Mouse (Mus musculus) lung, embryonic 15.5 days (tissue): ENCODE results near the gene Cacna1c. TPM values are rescaled to one million over a fixed set of nuclear protein-coding genes. Genes with fewer than 3 reads are reported as not detected.
A peak's percentile ranks its signal among the peaks of the same experiment; 100 is the strongest.

Experiments used
- ATAC-seq: fragments of 200-750 bp; cut with Nextera tagmentation; 2 replicates; pipeline ENCODE4 v1.8.0; 2017; ENCODE audit warnings: moderate number of reproducible peaks, borderline replicate concordance; ENCODE audit not compliant: low FRiP score, low TSS enrichment; ENCODE audit errors: extremely low read depth
- H3K27ac ChIP-seq: fragments of 300-500 bp; sonication (generic); 2 replicates; pipeline ENCODE4 v1.5.1; 2015; ENCODE audit warnings: moderate library complexity, mild to moderate bottlenecking, inconsistent platforms
- H3K27me3 ChIP-seq: fragments of 300-500 bp; sonication (generic); 2 replicates; pipeline ENCODE4 v1.6.1; 2015; ENCODE audit warnings: inconsistent platforms
- H3K36me3 ChIP-seq: fragments of 300-500 bp; sonication (generic); 2 replicates; pipeline ENCODE4 v1.6.1; 2015; ENCODE audit warnings: inconsistent platforms
- H3K4me1 ChIP-seq: fragments of 300-500 bp; sonication (generic); 2 replicates; pipeline ENCODE4 v1.6.1; 2015; ENCODE audit warnings: inconsistent platforms
- H3K4me2 ChIP-seq: fragments of 300-500 bp; sonication (generic); 2 replicates; pipeline ENCODE4 v1.6.1; 2015; ENCODE audit warnings: inconsistent platforms, mild to moderate bottlenecking, moderate library complexity
- H3K4me3 ChIP-seq: fragments of 300-500 bp; sonication (generic); 2 replicates; pipeline ENCODE4 v1.5.1; 2015; ENCODE audit warnings: mild to moderate bottlenecking, inconsistent platforms
- H3K9ac ChIP-seq: fragments of 300-500 bp; sonication (generic); 2 replicates; pipeline ENCODE4 v1.6.1; 2015; ENCODE audit warnings: inconsistent platforms
- H3K9me3 ChIP-seq: fragments of 300-500 bp; sonication (generic); 2 replicates; pipeline ENCODE4 v1.6.1; 2016; ENCODE audit warnings: inconsistent platforms
- WGBS: fragments of 180-500 bp; shearing (Covaris S2); methylation state at CpG from one replicate; pipeline ENCODE4 v1.1.7; 2015; 5-methylcytosine and 5-hydroxymethylcytosine counted together
- polyA plus RNA-seq: library from polyadenylated mRNA; unstranded; fragments of >200 nt; fragmentation: Nextera tagmentation; extraction: Ambion mirVana; gene quantifications from 2 replicates; pipeline ENCODE4 v1.2.1, GENCODE M21; 2015

Gene Cacna1c
- polyA plus RNA-seq, 1 experiment from 2014 or later = 8.4 TPM

GRCm38 (mm10) chr6:118626246-118626645 lies 570.0 kb downstream of the Cacna1c start:
- Histone ChIP-seq H3K4me2 (no peak overlapping the region), H3K27ac (no peak overlapping the region), H3K9me3 (no peaks in the 10 kb centered on the region), H3K4me1 (no peaks in the 10 kb centered on the region), H3K27me3 (no peaks in the 10 kb centered on the region), H3K9ac (no peak overlapping the region), H3K4me3 (no peak overlapping the region), H3K36me3 (no peaks in the 10 kb centered on the region)
- WGBS = 56% methylated on average over 4 of the region's 4 CpGs
- ATAC-seq = no peak

- H3K4me3 ChIP-seq = no peak overlapping the region
- no peaks in the 10 kb centered on the region for H3K27me3 ChIP-seq
- H3K27ac ChIP-seq = no peak overlapping the region
- H3K4me2 ChIP-seq = no peak overlapping the region
- WGBS = 89% methylated on average over 3 of the region's 3 CpGs
- no peaks in the 10 kb centered on the region for H3K9me3 ChIP-seq
- no peak overlapping the region for H3K9ac ChIP-seq
- ATAC-seq = no peak
- no peaks in the 10 kb centered on the region for H3K4me1 ChIP-seq
- no peaks in the 10 kb centered on the region for H3K36me3 ChIP-seq
Observed at GRCm38 (mm10) chr6:118623609-118624008, 572.6 kb downstream of the Cacna1c start.

GRCm38 (mm10) chr6:118621866-118622265 lies 574.4 kb downstream of the Cacna1c start:
- Histone ChIP-seq H3K9ac (no peak overlapping the region), H3K27ac (no peak overlapping the region), H3K4me1 (no peaks in the 10 kb centered on the region), H3K27me3 (no peaks in the 10 kb centered on the region), H3K9me3 (no peaks in the 10 kb centered on the region), H3K4me3 (no peak overlapping the region), H3K4me2 (no peak overlapping the region), H3K36me3 (no peaks in the 10 kb centered on the region)
- 53% methylated on average over 7 of the region's 7 CpGs for WGBS
- ATAC-seq = no peak

DNA sequence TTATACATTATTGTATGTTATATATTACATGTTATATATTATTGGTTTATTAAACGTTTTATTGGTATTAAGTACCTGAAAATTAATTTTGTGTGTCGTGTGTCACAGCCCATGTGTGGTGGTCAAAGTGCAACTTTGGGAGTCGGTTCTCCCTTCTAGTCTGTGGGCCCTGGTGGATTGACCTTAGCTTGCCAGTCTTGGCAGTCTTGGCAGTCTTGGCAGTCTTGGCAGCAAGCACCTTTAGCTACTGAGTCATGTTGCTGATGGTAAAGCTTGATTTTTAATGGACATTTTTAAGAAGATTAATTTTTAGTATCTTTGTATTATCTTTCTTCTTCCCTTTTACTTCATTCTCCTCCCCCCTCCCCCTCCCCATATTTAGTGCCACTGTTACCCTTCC lies 574.8 kb downstream of the Cacna1c start:
- Histone ChIP-seq H3K36me3 (no peaks in the 10 kb centered on the region), H3K9ac (no peak overlapping the region), H3K27me3 (no peaks in the 10 kb centered on the region), H3K4me2 (no peak overlapping the region), H3K9me3 (no peaks in the 10 kb centered on the region), H3K27ac (no peak overlapping the region), H3K4me3 (no peak overlapping the region), H3K4me1 (no peaks in the 10 kb centered on the region)
- ATAC-seq = no peak
- 88% methylated on average over 3 of the region's 3 CpGs for WGBS

- H3K9me3 ChIP-seq = no peaks in the 10 kb centered on the region
- no peak overlapping the region for H3K27ac ChIP-seq
- no peak overlapping the region for H3K4me3 ChIP-seq
- no peaks in the 10 kb centered on the region for H3K36me3 ChIP-seq
- ATAC-seq = no peak
- no peaks in the 10 kb centered on the region for H3K27me3 ChIP-seq
- no peaks in the 10 kb centered on the region for H3K4me1 ChIP-seq
- H3K4me2 ChIP-seq = no peak overlapping the region
- WGBS = 77% methylated on average over 6 of the region's 6 CpGs
- H3K9ac ChIP-seq = no peak overlapping the region
Observed at GRCm38 (mm10) chr6:118608906-118609305, 587.3 kb downstream of the Cacna1c start.

GRCm38 (mm10) chr6:118605974-118606373 lies 590.2 kb downstream of the Cacna1c start:
- Histone ChIP-seq H3K4me1 (no peaks in the 10 kb centered on the region), H3K9ac (no peak overlapping the region), H3K4me3 (no peak overlapping the region), H3K27me3 (no peaks in the 10 kb centered on the region), H3K4me2 (no peak overlapping the region), H3K36me3 (no peaks in the 10 kb centered on the region), H3K27ac (no peak overlapping the region), H3K9me3 (no peaks in the 10 kb centered on the region)
- ATAC-seq = no peak
- WGBS = 64% methylated on average over 7 of the region's 7 CpGs

DNA sequence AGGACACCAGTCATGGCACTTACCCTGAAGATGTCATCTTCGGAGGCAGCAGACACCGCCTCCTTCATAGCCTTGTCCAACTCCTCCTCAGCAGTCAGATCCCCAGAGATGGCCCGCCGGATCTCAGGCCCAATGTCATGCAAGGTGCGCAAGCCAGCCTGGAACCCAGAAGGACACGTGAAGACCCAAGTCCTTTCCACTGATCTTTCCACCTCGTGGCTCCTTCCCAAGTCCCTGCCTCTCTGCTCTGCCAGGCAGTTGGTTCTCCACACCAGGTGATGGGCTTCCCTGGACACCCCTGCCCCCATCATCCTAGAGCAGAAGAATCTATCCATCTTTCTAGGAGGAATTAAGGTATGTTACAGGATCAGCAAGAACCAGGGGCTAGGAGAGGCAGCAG lies 592.4 kb downstream of the Cacna1c start:
- H3K36me3 ChIP-seq = no peaks in the 10 kb centered on the region
- no peak overlapping the region for H3K27ac ChIP-seq
- H3K4me2 ChIP-seq = no peak overlapping the region
- H3K4me3 ChIP-seq = no peak overlapping the region
- ATAC-seq = no peak
- no peaks in the 10 kb centered on the region for H3K27me3 ChIP-seq
- no peaks in the 10 kb centered on the region for H3K4me1 ChIP-seq
- no peaks in the 10 kb centered on the region for H3K9me3 ChIP-seq
- H3K9ac ChIP-seq = no peak overlapping the region
- WGBS = 91% methylated on average over 7 of the region's 7 CpGs

DNA sequence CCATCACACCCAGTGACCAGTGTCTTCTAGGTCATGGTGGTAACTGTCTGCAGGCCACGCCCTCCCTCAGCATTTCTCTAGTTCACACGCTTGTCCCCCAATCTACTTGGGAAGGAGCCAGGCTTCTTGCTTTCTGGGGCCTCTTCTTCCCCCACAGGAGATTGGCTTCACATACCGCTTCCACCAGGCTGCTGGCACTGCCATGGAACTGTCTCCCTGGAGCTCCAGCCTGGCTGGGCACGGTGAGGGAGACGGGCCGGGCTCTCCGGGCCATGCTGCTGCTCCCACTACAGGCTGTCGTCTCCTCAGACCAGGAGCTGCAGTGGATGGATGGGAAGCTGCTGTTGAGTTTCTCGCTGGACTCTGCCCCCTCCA lies 600.5 kb downstream of the Cacna1c start:
- ATAC-seq = no peak
- Histone ChIP-seq H3K36me3 (0 out of 2 replicates have a peak, but pooled peaks cover 6% of the 10 kb centered on the region), H3K9me3 (no peaks in the 10 kb centered on the region), H3K27me3 (no peaks in the 10 kb centered on the region), H3K4me1 (no peaks in the 10 kb centered on the region), H3K4me2 (no peak overlapping the region), H3K9ac (no peak overlapping the region), H3K27ac (no peak overlapping the region), H3K4me3 (no peak overlapping the region)
- WGBS = 69% methylated on average over 9 of the region's 9 CpGs

DNA sequence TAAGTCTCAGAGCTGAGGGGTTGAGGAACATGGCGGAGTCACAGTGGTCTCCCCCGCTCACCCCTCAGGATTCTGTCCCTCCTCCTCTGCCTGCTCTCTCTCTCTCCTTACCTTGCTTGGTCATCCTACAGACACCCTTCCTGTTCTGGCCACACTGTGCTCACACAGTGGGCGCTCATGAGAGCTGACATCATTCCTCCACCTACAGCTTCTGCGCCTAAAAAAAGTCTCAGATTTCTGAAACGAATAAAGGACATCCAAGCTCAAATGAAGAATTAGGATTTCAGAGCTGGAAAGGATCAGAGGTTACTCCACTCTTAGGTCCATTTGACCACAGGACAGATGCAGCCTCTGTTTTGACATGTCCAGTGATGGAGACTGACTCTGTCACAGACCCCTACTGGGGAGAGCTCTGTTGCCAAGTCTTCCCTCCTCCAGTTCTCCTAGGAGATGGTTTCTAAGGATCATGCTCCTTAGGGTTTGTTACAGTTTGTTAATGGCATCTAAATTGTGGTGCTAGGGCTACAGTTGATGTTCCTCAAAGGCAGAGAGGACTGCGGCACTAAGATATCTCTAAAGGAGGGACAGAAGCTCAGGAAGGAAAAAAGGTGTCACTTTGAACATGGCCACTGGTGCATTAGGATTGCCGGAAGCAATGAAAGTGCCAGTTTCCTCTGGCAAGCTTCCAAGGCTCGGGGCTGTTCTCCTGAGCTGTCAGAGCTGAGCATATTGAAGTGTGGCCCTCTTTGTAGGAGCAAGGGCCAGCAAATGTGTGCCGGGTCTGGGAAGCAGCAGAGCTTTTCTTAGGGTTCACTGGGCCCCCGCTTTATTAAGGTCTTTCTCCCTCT lies 601.2 kb downstream of the Cacna1c start:
- whole genome bisulfite sequencing = 71% methylated on average over 10 of the region's 10 CpGs
- Histone ChIP-seq H3K4me1 (no peaks in the 10 kb centered on the region), H3K36me3 (0 out of 2 replicates have a peak, but pooled peaks cover 6% of the 10 kb centered on the region), H3K9me3 (no peaks in the 10 kb centered on the region), H3K4me2 (no peak overlapping the region), H3K4me3 (no peak overlapping the region), H3K9ac (no peak overlapping the region), H3K27ac (no peak overlapping the region), H3K27me3 (no peaks in the 10 kb centered on the region)
- ATAC-seq = no peak

GRCm38 (mm10) chr6:118594070-118594469 lies 602.1 kb downstream of the Cacna1c start:
- Histone ChIP-seq H3K4me2 (peak overlapping the region; percentile 67), H3K36me3 (0 out of 2 replicates have a peak, but pooled peaks cover 6% of the 10 kb centered on the region), H3K4me1 (no peaks in the 10 kb centered on the region), H3K27ac (no peak overlapping the region), H3K9ac (no peak overlapping the region), H3K4me3 (peak overlapping the region; percentile 39), H3K27me3 (no peaks in the 10 kb centered on the region), H3K9me3 (no peaks in the 10 kb centered on the region)
- 32% methylated on average over 10 of the region's 10 CpGs for WGBS
- ATAC-seq = 0 out of 2 replicates have a peak, but pooled peaks have one; percentile 27

GRCm38 (mm10) chr6:118593377-118594061 lies 602.7 kb downstream of the Cacna1c start:
- Histone ChIP-seq H3K4me3 (peak overlapping the region; percentile 39), H3K27ac (no peak overlapping the region), H3K9me3 (no peaks in the 10 kb centered on the region), H3K36me3 (0 out of 2 replicates have a peak, but pooled peaks cover 6% of the 10 kb centered on the region), H3K27me3 (no peaks in the 10 kb centered on the region), H3K9ac (peak overlapping the region; percentile 36; the same call in 1 of the 2 replicates), H3K4me2 (peak overlapping the region; percentile 67), H3K4me1 (no peaks in the 10 kb centered on the region)
- ATAC-seq = peak; percentile 73
- WGBS = 16% methylated on average over 34 of the region's 34 CpGs
